Mouse (Mus musculus): ENCODE data around the gene 4930438A08Rik.

DNA sequence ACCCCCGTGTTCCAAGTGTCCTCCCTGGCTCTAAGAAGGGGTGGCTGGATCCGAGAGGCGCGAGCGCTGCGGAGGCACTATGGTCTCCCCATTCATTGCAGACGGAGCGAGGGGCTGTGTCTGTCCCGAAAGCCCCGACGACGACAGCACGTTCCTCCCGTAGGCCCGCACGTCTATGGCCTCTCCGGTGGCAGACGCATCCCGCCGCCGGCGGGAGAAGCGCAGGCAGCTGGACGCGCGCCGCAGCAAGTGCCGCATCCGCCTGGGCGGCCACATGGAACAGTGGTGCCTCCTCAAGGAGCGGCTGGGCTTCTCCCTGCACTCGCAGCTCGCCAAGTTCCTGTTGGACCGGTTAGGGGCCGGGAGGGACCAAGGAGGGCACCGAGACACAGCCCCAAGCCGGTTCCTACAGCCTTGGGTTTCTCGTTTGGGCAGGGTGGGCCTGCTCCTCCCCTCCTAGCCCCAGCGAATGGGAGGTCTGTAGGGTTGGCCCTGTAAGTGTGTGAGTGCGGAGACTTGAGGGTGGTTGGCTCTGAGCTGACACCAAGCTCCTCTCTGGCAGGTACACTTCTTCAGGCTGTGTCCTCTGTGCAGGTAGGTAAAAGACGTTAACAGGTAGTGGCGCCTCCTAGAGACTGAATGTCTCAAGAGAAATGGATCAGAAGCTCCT, 32.9 kb downstream of the 4930438A08Rik start:
- peak; percentile 3; the same call in 1 of the 2 replicates for TF ChIP-seq CTCF (IDR thresholded peaks at IDR 0.05; ENCODE audit: low read depth, low read length)
- 0 out of 2 replicates have a peak, but pooled peaks have one; percentile 8 for TF ChIP-seq POLR2A (IDR thresholded peaks at IDR 0.05; ENCODE audit: extremely low read depth, insufficient read depth, low read length)
